Mouse (Mus musculus) cerebellum, adult 11 months (tissue): ENCODE measurements around the gene Ly6g6d.
A peak's percentile ranks its signal among the peaks of the same experiment; 100 is the strongest.
"Not testable (repeated sequence)": the region's sequence is repeated elsewhere in the genome, so short reads cannot be mapped to it uniquely, and the experiment has no call there.

ENCODE experiments used
- DNase-seq: peaks from one replicate; pipeline ENCODE4 v3.0.0; 2022

Ly6g6d gene

DNA sequence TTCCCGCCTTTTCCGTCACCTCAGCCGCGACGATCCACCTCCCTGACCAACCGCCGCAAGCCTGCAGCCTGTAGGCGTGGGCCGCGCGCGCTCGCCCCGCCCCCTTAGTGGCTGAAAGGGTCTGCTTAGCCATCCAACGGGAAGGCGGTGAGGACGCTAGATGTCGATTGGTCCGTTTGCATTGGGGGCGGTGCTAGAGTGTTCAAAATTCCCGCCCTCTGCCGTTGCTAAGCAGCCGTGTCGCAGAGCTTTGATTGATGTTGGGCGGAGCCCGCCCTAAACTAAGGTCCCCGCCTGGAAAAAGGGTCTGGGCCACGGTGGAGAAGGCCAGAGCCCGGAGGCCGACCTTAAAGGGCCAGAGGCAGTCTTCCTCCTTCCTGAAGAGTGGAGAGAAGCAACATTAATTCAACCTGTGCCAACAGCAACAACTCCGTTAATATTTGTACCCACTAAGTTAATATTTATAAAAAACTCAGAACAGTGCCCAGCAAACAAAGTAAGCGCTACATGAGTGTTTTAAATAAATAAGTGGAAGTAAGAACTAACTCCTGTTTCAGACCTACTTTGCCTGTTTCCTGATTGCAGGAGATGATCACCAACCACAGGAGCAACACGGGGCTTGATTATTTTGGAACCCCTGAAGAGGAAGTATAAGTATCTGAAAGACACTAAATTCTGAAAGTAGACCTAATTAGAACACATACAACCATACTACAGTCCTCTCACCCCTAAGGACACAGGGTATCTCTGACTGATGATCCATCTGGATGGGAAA lies 31.0 kb downstream of the Ly6g6d start, which contains the start of gene Msh5:
Msh5 (minus strand) TSS at position 65 of the 775 bp plus-strand sequence.
- DNase-seq: peak; percentile 94

DNA sequence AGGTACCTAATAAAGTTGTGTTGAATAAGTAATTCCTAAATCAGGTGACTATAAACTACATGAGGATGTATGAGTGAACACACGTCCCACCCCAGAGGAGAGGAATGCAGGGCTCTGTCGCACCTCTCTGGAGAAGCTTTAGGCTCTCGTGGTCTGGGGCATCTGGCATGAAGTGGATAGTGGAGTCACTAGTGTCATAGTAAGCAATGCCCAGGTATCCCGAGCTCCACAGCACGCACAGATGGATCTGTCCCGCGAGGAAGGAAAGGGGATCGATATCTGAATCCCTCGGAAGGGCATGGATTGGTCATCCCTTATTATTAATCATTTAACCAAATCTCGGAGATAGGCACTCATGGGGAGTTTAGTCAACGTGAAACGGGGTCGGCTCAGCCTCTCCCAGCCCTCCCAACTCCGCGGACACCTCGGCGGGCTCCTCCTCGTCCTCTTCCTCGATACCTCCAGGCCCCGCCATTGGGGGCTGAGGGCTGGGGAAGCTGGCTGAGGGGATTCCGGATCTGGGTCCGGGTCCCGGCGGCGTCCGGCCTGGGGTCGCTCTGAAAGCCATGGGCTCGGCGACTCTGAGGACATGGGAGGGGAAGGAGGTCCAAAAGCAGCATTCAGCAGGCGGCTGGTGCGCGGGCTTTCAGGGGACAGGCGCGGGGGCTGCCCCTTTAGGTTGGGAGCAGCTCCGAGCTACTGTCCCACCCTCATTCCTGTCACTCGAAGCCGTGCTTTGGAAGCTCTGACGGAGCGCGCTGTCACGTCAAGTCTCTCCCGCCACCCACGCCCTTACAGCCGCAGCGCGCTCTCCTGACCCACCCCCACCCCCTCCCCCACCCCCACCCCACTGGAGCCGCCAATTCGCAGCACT lies 31.8 kb downstream of the Ly6g6d start:
- DNase-seq: peak; percentile 40

DNA sequence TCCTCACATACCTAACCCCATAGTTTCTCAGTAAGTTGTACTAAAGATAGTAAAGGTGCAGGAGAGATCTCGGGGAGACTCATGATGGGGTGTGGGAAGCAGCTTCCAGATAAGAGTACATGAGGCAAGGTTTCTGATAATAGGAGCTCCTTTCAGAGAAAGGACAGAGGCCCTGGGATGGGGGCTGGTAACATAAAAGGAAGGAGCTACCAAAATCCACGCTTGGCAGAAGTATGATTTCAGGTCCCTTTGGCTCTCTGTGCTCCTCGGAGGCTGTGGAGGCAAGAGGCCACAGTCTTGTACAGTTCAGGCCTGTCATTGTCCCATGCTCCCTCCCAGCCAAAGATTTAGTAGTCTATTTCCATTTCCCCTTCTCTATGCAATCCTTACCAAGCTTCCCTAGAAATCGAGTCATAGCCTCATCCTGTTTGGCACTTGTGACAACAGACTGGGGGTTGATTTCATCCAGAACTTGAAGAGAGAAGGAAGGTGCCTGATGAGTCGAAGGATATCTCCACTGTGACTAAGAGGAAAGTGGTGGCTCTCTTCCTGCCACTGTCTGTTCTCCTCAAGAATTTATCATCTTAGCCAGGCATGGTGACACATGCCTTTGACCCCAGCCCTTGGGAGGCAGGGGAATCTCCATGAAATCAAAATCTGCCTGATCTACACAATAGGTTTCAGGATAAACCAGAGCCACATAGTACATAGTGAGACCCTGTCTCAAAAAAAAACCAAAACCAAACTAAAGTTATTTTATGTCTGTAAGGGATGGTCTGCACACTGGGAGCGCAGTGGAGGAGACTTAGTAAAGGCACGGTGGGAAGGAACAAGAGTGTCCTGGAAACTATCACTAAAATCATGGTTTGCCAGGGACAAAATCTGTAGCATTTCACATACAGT lies 32.7 kb downstream of the Ly6g6d start:
- no peak for DNase-seq

DNA sequence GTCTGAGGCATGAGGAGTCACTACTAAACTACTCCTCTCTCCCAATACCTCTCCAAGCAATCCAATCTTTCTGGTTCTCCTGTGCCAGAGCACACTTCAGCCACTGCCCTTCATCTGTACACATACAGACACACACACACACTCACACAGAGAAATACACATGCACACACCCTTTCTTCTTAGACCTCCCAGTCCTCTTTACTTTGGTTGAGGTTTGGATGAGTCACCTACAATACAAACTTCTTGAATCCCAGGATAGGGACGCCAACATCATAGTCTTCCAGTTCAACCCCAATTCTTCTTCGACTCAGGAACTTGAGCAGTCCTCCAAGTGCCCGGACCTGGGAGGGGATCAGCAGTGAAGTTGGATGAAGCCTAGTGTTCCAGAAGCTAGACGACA lies 34.1 kb downstream of the Ly6g6d start:
- no peak for DNase-seq

DNA sequence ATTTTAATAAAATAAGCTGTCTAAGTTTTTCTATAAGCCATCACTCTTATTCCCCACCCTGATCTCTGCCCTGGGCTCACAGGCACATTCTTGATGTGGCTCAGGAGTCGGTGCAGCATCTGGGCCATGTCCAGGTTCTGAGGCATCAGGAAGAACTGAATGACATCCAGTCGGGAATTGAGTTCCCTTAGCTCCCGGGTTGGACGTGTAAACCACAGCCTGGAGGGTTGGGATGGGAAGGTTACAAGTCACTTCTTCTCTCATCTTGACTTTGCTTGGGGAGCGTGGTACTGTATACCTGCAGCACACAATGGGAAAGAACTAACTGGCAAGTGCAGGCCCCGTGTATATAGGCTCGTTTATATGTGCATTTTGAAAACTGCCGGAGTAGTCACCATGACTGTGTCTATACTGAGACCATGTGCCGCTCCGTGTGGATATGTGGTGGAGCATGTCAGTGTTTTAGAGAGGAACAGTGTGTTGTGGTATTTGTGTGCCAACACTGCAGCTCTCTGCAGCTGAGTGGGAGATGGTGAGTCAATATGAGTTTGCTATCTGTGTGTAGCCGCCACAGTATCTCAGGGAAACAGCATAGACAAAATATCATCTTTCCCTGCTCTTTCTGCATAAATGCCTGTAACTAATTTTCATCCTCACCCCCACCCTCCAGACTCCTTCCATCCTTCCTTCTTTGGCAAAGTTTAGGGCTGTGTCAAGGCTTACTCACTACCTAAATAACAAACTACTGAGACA lies 38.6 kb downstream of the Ly6g6d start:
- no peak for DNase-seq

DNA sequence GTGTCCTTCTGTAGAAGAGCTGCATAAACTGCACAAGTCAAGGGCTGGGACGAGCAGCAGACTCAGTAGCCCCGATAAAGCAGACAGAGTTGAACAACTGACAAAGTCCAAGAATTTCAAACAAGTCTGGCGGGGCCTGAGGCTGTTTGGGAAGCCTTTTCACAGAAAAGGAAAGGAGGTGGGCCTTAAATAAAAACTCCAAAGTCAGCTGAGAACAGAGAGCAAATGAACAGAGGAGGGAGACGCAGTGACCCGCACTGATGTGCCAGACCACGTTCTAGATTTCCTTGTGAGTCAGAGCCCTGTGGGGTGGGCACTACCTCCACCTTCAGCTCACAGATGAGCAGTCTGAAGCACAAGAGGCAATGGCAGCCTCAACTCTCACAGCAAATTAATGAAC lies 43.0 kb downstream of the Ly6g6d start:
- DNase-seq: no peak

DNA sequence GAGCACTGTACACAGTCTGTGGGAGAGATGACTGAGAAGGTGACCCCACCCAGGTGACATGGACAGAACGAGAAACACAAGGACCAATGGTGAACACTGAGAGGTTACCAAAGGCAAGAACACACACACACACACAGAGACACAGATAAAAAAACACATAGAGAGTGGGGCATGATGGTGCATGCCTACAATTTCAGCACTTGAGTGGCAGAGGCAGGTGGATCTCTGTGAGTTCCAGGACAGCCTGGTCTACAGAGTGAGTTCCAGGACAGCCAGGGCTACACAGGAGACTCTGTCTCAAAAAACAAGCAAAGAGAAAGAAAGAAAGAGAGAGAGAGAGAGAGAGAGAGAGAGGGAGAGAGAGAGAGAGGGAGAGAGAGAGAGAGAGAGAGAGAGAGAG lies 44.2 kb downstream of the Ly6g6d start:
- not testable (repeated sequence) for DNase-seq

DNA sequence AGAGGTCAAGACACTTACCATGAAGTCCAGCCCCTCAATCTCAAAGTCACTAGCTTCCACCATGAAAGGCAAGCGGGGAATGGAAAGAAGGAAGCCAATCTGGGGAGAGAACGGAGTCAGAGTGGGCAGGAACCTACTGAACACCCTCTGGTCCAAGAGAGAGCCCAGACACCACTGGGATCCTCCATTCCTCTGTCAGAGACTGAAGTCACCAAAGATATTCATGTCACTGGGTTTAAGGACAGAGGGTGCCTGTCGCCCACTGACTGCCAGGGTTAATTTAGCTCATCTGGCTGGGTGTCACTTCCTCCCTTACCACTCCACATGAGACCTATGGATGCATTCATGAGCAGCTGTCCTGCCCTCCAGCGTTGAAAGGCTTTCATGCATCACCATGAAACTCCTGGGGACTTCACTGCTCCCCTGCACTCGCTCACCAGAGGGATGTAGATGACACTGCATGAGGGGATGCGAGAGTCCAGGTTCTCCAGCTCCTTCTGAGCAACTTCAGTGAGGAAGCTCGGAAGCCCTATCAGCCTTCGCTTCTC lies 45.5 kb downstream of the Ly6g6d start:
- no peak for DNase-seq

DNA sequence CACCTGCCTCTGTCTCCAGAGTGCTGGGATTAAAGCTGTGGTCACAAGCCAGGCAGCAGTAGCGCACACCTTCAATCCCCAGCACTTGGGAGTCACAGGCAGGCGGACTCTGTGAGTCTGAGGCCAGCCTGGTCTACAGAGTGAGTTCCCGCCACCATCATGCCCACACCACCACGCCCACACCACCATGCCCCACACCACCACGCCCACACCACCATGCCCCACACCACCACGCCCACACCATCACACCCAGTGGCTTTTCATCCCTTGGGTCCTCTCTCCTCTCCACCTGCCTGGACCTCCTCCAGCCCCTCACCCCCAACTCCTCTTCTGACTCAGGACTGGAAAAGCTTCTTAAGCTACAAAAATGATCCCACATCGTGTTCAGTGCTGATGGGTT lies 46.0 kb downstream of the Ly6g6d start:
- no peak for DNase-seq

DNA sequence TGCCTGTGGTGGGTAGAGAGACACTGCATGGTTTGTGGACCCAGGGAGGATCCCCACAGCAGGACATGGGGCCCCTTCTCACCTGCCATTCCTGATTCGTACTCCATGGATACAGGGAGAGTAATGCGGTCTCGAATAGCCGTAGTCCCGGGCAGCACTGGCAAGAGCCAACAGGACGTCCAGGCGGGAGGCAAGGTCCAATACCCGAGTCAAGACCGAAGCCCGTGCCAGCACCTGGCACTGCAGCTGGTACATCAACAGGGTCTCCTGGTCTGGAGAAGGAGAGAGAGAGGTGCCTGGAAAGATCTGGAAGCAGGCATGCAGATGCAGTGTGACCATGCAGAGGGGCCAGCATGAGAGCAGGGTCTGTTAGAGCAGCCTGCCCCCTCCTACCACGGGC lies 46.6 kb downstream of the Ly6g6d start:
- no peak for DNase-seq

DNA sequence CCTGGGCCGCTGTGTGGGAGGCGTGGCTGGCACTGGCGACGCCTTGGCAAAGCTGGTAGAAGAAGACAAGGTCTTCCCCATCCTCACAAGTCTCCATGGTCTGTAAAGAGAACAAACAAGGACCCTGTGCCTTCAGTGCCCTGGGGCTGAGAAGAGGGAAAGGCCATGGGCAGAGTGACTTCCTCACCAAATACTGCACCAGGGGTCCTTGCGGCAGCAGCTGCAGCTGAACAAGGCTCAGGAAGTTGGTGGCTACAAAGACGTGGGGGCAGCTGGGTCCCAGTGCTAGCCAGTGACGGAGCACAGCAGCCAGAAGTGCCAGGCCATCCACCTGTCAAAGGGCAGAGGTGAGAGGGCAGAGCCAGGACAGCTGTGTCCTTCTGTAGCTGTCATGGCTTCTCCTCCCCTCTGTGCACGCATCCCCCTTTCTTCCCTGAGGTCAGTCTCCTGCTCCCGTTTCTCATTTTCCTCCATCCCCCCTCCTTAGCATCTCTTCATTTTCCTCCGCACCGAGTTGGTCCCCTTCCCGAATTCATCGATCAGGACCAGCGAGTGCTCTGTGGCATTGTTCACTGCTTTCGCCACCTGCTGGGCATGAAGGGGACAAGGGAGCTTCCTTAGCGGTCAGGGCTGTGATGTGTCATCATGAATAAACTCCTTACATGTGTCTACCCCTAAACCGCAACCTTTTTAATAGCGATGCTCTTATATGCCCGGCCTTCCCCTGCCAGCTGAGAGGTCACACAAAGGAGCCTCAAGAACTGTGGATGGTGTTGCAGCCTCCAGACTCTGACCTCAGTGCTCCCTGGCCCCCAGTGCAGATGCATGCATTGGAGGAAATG lies 48.0 kb downstream of the Ly6g6d start:
- no peak for DNase-seq

DNA sequence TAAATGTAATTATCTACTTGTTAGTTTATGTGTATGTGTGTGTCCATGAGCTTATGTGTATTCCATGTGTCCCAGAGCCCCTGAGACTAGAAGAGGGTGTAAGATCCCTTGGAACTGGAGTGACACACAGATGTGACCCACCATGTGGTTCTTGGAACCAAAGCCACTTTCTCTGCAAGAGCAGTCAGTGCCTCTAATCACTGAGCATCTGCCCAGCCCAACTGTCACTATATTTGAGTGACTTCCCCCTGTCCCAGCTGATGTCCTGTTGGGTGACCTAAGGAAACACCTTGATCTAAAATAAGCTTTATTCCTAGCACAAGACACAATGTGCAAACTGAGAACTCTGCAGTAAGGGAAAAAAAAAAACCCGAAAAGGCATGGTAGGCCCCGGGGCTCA lies 49.5 kb downstream of the Ly6g6d start:
- no peak for DNase-seq

DNA sequence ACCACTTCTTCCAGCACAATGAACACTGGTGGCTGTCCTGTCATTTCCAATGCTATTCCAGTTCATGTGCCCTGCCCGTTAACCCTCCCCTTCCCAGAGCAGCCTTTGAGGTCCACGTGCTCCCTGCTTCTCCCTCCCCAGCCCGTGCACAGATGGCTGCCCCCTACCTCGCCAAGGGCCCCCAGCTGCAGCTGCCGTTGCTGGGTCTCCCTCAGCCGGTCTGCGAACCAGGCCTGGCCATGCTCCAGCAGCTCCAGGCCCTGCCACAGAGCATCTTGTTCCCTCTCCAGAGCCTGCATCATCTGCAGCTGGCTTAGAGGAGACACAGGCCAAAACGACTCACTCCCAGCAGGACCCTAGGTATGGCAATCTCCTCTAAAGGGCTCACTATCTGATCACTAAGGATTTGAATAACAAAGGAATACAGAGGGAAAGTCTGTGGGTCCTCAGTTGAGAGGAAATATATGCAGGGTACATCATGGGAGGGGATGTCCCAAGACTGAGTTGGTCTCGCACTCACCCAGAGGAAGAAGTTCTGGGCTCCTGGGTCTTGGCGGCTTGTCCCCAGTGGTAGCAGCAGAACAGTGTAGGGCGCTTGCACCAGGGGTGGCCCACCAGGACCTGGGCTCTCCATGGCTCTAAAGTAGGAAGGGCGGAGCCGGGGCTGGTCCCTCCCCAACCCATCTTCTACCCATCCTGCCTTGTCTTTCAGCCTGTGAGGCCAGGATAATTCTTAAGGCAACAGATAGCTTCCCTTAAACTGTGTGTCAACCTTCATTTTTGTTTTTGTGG lies 50.4 kb downstream of the Ly6g6d start, which contains the start of gene Sapcd1:
Sapcd1 (minus strand) TSS at position 740 of the 792 bp plus-strand sequence.
- DNase-seq: no peak

DNA sequence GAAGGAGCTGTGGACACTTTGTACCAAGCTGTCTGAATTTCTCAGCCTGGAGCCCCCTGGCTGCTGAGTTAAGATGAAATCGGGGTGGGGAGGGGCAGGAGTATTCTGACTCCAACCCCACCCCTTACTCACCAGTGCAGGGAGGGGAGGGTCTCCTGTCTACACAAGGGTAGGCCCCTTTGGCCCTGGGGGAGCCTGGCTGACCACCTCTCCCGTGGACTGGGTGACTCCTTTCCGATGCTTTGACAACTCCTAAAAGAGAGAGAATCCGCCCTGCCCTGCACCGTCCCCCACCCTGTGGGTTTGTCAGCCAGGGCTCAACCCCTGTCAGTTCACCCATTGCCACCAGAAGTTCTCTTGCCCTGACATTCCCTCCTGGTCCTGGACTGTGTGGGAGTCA lies 51.7 kb downstream of the Ly6g6d start:
- DNase-seq: no peak

DNA sequence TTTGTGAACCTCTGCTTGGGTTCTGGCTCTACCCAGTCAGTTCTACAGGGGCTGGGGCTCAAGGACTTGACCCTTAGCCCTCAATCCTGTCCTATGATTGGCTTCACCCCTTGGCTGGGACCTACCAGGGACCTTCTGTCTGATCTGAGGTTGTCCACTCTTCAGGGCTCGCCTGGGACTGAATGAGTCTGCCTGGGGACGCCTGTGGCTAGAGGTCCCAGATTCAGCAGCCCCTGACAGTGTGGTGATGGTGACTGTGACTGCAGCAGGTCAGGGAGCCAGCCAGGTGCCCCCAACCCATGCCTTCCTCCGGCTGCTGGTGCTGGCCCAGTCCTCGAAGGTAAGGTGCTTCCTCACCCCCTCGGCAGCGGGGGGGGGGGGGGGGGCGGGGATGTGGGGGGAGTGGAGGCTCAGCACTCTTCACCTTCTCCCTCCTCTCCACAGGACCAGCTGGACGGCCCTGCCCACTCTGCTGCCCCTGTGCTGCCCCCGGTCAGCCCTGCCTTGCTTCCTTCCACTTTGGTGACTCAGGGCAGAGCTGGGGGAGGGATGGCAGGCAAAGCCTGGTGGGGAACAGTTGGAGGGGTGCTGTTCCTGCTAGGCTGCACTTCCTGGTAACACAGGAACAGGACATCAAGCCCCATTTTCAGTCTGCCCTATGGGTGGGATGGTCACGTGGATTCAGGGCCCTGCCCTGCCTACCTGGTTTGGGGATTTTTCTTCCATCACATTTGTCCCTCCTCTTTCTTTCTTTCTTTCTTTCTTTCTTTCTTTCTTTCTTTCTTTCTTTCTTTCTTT lies 53.0 kb downstream of the Ly6g6d start:
- no peak for DNase-seq

DNA sequence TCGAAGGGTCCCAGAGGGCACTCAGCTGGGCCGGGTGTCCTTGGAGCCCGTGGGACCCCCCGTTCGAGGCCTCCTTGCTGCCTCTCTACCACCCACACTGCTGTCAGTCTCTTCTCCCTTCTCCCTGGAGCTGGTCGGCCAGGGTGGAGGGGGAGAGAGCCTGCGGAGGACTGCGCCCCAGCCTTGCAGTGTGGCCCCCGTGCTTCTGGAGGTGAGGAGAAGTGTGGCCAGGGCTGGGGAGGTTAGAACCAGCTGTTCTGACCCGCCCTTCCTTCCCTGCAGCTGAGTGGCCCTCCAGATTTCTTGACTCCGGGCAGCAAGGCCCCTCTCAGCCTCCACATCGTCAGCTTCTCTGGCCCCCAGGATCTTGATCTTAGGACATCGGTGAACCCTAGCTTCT lies 53.6 kb downstream of the Ly6g6d start:
- DNase-seq: no peak

DNA sequence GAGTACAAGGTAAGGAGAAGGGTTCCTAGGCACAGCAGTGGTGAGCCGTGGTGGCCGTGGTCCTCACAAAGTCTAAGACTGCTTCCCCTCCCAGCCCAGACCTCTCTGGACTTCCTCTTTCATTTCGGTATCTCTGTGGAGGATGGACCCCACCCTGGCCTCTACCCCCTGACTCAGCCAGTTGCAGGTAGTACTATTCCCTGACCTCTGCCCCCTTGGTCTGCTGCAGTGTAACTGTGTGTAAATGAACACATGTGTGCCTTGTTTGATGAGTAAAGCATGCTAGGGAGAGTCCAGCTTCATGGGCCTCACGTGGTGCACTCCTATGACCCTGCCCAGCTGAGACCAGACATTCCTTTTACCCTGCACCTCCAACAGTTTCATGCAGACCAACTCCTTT lies 54.1 kb downstream of the Ly6g6d start:
- no peak for DNase-seq

DNA sequence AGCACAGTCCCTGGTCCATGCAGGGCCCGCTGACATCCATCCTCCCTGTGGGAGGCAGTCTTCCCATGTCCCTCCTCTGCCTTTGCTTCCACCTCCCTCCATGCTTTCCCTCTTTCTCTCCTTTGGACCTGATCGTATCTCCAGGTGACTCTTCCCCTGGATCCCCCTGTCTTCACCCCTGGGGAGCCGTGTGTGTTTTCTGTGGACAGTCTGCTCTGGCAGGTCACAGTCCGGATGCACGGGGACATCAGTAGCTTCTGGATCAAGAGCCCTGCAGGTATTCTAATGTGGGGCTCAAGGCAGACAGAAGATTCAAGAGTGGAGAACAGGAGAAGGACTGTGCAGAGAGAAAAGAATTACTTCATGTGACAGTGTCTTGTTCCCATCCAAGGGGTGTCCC lies 54.6 kb downstream of the Ly6g6d start:
- DNase-seq: no peak

DNA sequence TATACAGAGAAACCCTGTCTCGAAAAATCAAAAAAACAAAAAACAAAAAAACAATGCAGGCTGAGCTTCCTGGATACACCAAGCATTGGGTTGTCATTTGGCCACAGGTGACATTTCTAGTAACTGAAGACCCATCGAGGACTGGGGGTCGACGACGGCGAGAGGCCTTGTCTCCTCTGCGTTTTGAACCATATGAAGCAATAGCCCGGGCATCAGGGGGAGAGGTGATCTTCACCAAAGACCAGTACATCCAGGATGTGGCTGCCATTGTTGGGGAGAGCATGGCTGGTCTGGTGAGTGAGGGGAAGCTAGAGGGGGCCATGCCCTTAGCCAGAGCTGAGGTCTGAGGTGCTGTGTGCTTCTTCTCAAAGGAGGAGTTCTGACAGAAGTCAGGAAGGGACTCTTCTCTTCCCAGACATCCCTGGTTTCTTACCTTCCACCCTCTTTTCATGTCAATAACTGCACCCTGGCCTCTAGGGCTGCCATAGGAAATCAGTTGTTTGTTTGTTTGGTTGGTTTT lies 55.3 kb downstream of the Ly6g6d start:
- DNase-seq: no peak
